Mouse (Mus musculus) bone marrow, adult 2 months (tissue): ENCODE measurements at regions not wholly inside any gene's neighbourhood (a gene's known extent, or its start where the extent isn't known, plus 50 kb on each side); places are given as distances from the start of the nearest gene placed in this dataset.

Experiments used
- H3K27ac ChIP-seq: fragments of 200-500 bp; 2 replicates; pipeline ENCODE4 v1.5.1; 2012; ENCODE audit warnings: low read depth, mild to moderate bottlenecking, control low read depth, inconsistent platforms, low read length; ENCODE audit not compliant: control insufficient read depth, poor library complexity, insufficient read depth
- H3K4me1 ChIP-seq: fragments of 200-500 bp; 2 replicates; pipeline ENCODE4 v1.6.1; 2011; ENCODE audit warnings: low read length; ENCODE audit not compliant: control insufficient read depth, insufficient read depth
- H3K4me3 ChIP-seq: fragments of 200-500 bp; replicated peaks from 2 replicates; pipeline ENCODE3; 2011; ENCODE audit warnings: mild to moderate bottlenecking, low read depth, low read length, control low read depth; ENCODE audit not compliant: control insufficient read depth
- CTCF ChIP-seq: fragments of 200-500 bp; IDR thresholded peaks from 2 replicates; pipeline ENCODE4 v1.5.1; 2011; ENCODE audit warnings: low read length, control low read depth; ENCODE audit not compliant: control insufficient read depth, insufficient read depth
- POLR2A ChIP-seq: fragments of 200-500 bp; IDR thresholded peaks from 2 replicates; pipeline ENCODE4 v1.6.1; 2011; ENCODE audit warnings: low read depth, mild to moderate bottlenecking, control low read depth, low read length, borderline replicate concordance; ENCODE audit not compliant: control insufficient read depth
- WGBS: fragments of 180-500 bp; shearing (Covaris S2); methylation state at CpG from one replicate; pipeline ENCODE4 v1.1.7; 2018; 5-methylcytosine and 5-hydroxymethylcytosine counted together

DNA sequence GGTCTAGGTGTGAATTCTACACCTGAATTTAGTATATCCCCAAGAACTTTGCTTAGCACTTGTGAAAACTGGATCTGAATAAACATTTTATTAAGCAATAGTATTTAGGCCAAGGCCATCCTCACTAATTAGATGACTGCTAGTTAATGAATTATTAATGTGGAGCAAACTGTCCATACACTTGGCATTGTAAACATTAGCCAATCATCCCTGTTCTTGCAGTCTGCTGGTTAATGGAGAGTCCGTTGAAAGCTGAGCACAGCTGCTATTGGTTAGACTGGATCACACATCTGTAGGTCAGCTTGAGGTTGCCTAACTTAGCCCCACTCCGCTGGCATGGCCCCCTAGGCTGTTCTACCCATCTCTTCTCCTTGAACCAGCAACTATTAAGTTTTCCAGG, 826.2 kb upstream of the 4930452B06Rik start:
- WGBS: 80% methylated on average over 2 of the region's 2 CpGs
- H3K4me3 ChIP-seq: no peak overlapping the region
- H3K27ac ChIP-seq: no peak overlapping the region
- TF ChIP-seq POLR2A (no peak), CTCF (no peak)
- no peaks in the 10 kb centered on the region for H3K4me1 ChIP-seq

- TF ChIP-seq POLR2A (no peak), CTCF (no peak)
- WGBS: 27% methylated on average over 1 of the region's 1 CpGs
- Histone ChIP-seq H3K4me1 (no peaks in the 10 kb centered on the region), H3K4me3 (no peak overlapping the region), H3K27ac (no peak overlapping the region)
Observed at GRCm38 (mm10) chr14:9488585-9488984, 822.5 kb upstream of the 4930452B06Rik start.

GRCm38 (mm10) chr14:9478981-9479380, 812.9 kb upstream of the 4930452B06Rik start:
- TF ChIP-seq CTCF: no peak
- no peak for TF ChIP-seq POLR2A
- H3K4me3 ChIP-seq: no peak overlapping the region
- H3K27ac ChIP-seq: no peak overlapping the region
- no peaks in the 10 kb centered on the region for H3K4me1 ChIP-seq

DNA sequence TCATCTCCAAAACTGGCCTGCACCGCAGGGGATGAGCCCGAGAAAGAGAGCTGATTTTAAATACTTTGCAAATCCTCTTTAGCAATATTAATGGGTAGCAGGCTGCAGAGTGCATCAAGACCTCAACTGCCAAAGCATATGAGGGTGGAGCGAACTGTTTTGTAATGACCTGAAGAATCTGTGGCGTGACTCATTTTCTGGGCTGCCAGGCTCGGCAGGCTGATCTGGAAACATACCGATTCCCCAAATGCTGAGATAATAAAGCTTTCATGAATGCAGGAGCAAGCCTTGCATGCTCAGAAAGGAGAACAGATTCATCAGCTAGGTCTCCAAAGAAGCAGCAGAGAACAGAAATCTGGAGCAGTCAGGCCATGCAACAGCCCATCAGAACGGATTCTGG, 809.1 kb upstream of the 4930452B06Rik start:
- TF ChIP-seq CTCF (no peak), POLR2A (no peak)
- Histone ChIP-seq H3K4me1 (no peaks in the 10 kb centered on the region), H3K27ac (no peak overlapping the region), H3K4me3 (no peak overlapping the region)
- WGBS: 87% methylated on average over 7 of the region's 7 CpGs

GRCm38 (mm10) chr14:9469686-9470085, 803.6 kb upstream of the 4930452B06Rik start:
- Histone ChIP-seq H3K27ac (no peak overlapping the region), H3K4me3 (no peak overlapping the region), H3K4me1 (no peaks in the 10 kb centered on the region)
- TF ChIP-seq POLR2A (no peak), CTCF (no peak)

DNA sequence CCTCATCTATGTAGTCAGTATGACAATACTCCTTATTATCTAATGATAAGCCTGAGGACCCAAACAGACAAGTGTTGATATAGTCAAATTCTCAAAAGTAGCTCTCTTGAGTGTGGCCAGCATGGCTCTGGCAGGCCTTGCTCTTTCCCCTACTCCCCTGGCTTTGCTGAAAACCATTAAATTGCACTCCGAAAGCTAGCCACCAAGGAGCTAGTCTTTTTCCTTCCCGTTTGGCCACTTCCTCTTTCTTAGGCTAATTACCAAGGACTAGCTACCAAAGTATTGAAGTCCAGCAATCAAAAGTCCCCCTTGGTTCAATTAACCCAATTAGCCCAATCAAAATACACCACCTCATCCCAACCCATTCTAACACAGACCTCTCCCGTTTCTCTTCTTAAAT, 802.6 kb upstream of the 4930452B06Rik start:
- H3K4me3 ChIP-seq: no peak overlapping the region
- H3K27ac ChIP-seq: no peak overlapping the region
- WGBS: 32% methylated on average over 3 of the region's 3 CpGs
- H3K4me1 ChIP-seq: no peaks in the 10 kb centered on the region
- TF ChIP-seq POLR2A (no peak), CTCF (no peak)

GRCm38 (mm10) chr14:9467690-9468458, 801.8 kb upstream of the 4930452B06Rik start:
- Histone ChIP-seq H3K4me3 (no peak overlapping the region), H3K4me1 (no peaks in the 10 kb centered on the region), H3K27ac (no peak overlapping the region)
- 53% methylated on average over 7 of the region's 7 CpGs for WGBS
- TF ChIP-seq POLR2A (no peak), CTCF (no peak)

GRCm38 (mm10) chr14:9460006-9460405, 794.0 kb upstream of the 4930452B06Rik start:
- 85% methylated on average over 3 of the region's 3 CpGs for WGBS
- Histone ChIP-seq H3K4me3 (no peak overlapping the region), H3K27ac (no peak overlapping the region), H3K4me1 (no peaks in the 10 kb centered on the region)
- TF ChIP-seq CTCF (no peak), POLR2A (no peak)

DNA sequence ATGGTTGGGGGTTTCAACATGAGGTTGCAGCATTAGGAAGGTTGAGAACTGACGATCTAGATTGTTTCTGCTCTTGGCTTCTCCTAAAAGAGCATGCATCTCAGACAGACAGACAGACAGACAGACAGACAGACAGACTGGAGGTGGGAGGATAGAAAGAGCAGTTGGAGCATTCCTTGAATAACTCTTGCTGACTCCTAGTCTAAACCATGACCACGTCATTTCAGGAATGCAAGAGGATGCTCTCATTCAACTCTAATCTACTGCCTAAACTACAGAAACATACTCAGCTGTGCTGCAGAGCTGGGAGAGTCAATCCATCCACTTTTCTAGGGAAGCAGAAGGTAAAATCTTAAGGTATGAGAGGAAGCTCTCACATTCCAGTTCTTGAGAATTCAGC, 792.8 kb upstream of the 4930452B06Rik start:
- no peak overlapping the region for H3K27ac ChIP-seq
- 87% methylated on average over 2 of the region's 2 CpGs for WGBS
- no peak for TF ChIP-seq CTCF
- no peak for TF ChIP-seq POLR2A
- no peak overlapping the region for H3K4me3 ChIP-seq
- H3K4me1 ChIP-seq: no peaks in the 10 kb centered on the region
